ENCODE assay signal across 8 mouse cellular contexts in genomic region chr5:115347564-115347963, GRCm38 (mm10). TPM values are rescaled to one million over a fixed set of nuclear protein-coding genes. Genes with fewer than 3 reads are reported as not detected.
DNase-seq lines count a peak whose midpoint lies in the region; ATAC-seq lines count a peak whose summit lies in the region.

No protein-coding gene starts in this region.

- peak overlapping the region; percentile 78 for H3K4me2 ChIP-seq in hindbrain, embryonic 16.5 days (ENCODE audit: low read length)

- H3K27me3 ChIP-seq in hindbrain, embryonic 16.5 days (replicated peaks; ENCODE audit: control insufficient read depth, insufficient read depth, low read length) = no peaks in the 10 kb centered on the region

- H3K9ac ChIP-seq in hindbrain, embryonic 16.5 days (ENCODE audit: low read depth, low read length) = peak overlapping the region; percentile 23

- H3K36me3 ChIP-seq in hindbrain, embryonic 16.5 days (ENCODE audit: control insufficient read depth, insufficient read depth, low read length) = peaks cover 27% of the 10 kb centered on the region

- H3K9me3 ChIP-seq in hindbrain, embryonic 16.5 days (ENCODE audit: control insufficient read depth, low read length) = no peaks in the 10 kb centered on the region

- H3K4me1 ChIP-seq in hindbrain, embryonic 16.5 days (ENCODE audit: control insufficient read depth, insufficient read depth, low read depth, low read length) = peaks cover 18% of the 10 kb centered on the region

- intact Hi-C loops in left cerebral cortex, postnatal 14 days (cut with DNase I) = no loop called here

- 0 out of 2 replicates have a peak, but pooled peaks have one; percentile 25 for ATAC-seq in hindbrain, embryonic 16.5 days
- ATAC-seq in megakaryocyte-erythroid progenitor cell, adult 5-6 weeks (replicated peaks; ENCODE audit: low FRiP score, low TSS enrichment, poor library complexity, severe bottlenecking) = peak; percentile 64

- no peak overlapping the region for H3K27ac ChIP-seq in hindbrain, embryonic 16.5 days (ENCODE audit: low read depth, low read length)

- WGBS in hindbrain, embryonic 16.5 days = 6% methylated on average over 5 of the region's 5 CpGs

- H3K4me3 ChIP-seq in hindbrain, embryonic 16.5 days (ENCODE audit: low read length) = peak overlapping the region; percentile 80

- peak; percentile 80 for DNase-seq in T-cell, adult 2 months (ENCODE audit: low spot score)
- DNase-seq in cerebellum, postnatal 36 days = peak; percentile 82 to 83
- peak; percentile 75 for DNase-seq in gastrocnemius, adult 18-20 months (ENCODE audit: low spot score)
- DNase-seq in left cerebral cortex, postnatal 14 days (ENCODE audit: low spot score in 2 of 2) = peak; percentile 75 to 82
- peak; percentile 83 for DNase-seq in right cerebral cortex, postnatal 14 days
- DNase-seq in urinary bladder, postnatal 36 days (ENCODE audit: low spot score in 2 of 2) = peak; percentile 62 to 78

RNA-seq across cellular contexts. Expression of gene Cox6a1, which starts 1.2 kb away (rescaled TPM):
- 10 to 100 TPM; 42.5 to 67.7 TPM for total RNA-seq in gastrocnemius, adult 18-20 months (2021)
- polyA plus RNA-seq in hindbrain, embryonic 16.5 days (2015; fragmentation: Nextera tagmentation; extraction: Ambion mirVana) = 1,192 and 1,343 TPM in 2 replicates
- total RNA-seq in left cerebral cortex, postnatal 14 days (2021) = 100 to 1,000 TPM; 838 to 857 TPM
- 744 and 848 TPM in 2 replicates for total RNA-seq in megakaryocyte-erythroid progenitor cell, adult 5-6 weeks (2014; fragmentation: Nextera tagmentation)
- total RNA-seq in megakaryocyte-erythroid progenitor cell, adult 5-6 weeks (2017) = 84.8 and 115 TPM in 2 replicates

RNA-seq across cellular contexts. Expression of gene Triap1, which starts 6.5 kb away (rescaled TPM):
- 10 to 100 TPM; 18.2 to 18.3 TPM for total RNA-seq in gastrocnemius, adult 18-20 months (2021)
- 51.3 and 52.8 TPM in 2 replicates for polyA plus RNA-seq in hindbrain, embryonic 16.5 days (2015; fragmentation: Nextera tagmentation; extraction: Ambion mirVana)
- total RNA-seq in left cerebral cortex, postnatal 14 days (2021) = 10 to 100 TPM; 28.2 to 32.4 TPM
- 36.8 and 45.8 TPM in 2 replicates for total RNA-seq in megakaryocyte-erythroid progenitor cell, adult 5-6 weeks (2014; fragmentation: Nextera tagmentation)
- 16.8 and 19.8 TPM in 2 replicates for total RNA-seq in megakaryocyte-erythroid progenitor cell, adult 5-6 weeks (2017)

RNA-seq across cellular contexts. Expression of gene Gatc, which starts 6.6 kb away (rescaled TPM):
- 10 to 100 TPM; 23.6 to 24.7 TPM for total RNA-seq in gastrocnemius, adult 18-20 months (2021)
- polyA plus RNA-seq in hindbrain, embryonic 16.5 days (2015; fragmentation: Nextera tagmentation; extraction: Ambion mirVana) = 32.3 and 45.5 TPM in 2 replicates
- total RNA-seq in left cerebral cortex, postnatal 14 days (2021) = 10 to 100 TPM; 22.4 to 23.3 TPM
- total RNA-seq in megakaryocyte-erythroid progenitor cell, adult 5-6 weeks (2014; fragmentation: Nextera tagmentation) = 31.0 and 41.1 TPM in 2 replicates
- 13.6 and 18.6 TPM in 2 replicates for total RNA-seq in megakaryocyte-erythroid progenitor cell, adult 5-6 weeks (2017)

RNA-seq across cellular contexts. Expression of gene Srsf9, which starts 20.6 kb away (rescaled TPM):
- total RNA-seq in gastrocnemius, adult 18-20 months (2021) = 10 to 100 TPM in 1 of 2 experiments, 1 to 10 TPM in 1; 9.6 to 13.2 TPM
- 105 and 128 TPM in 2 replicates for polyA plus RNA-seq in hindbrain, embryonic 16.5 days (2015; fragmentation: Nextera tagmentation; extraction: Ambion mirVana)
- 10 to 100 TPM; 73.4 to 75.5 TPM for total RNA-seq in left cerebral cortex, postnatal 14 days (2021)
- 74.7 and 96.0 TPM in 2 replicates for total RNA-seq in megakaryocyte-erythroid progenitor cell, adult 5-6 weeks (2014; fragmentation: Nextera tagmentation)
- total RNA-seq in megakaryocyte-erythroid progenitor cell, adult 5-6 weeks (2017) = 61.6 and 108 TPM in 2 replicates

RNA-seq across cellular contexts. Expression of gene Dynll1, which starts 46.8 kb away (rescaled TPM):
- total RNA-seq in gastrocnemius, adult 18-20 months (2021) = 10 to 100 TPM; 44.1 to 75.5 TPM
- polyA plus RNA-seq in hindbrain, embryonic 16.5 days (2015; fragmentation: Nextera tagmentation; extraction: Ambion mirVana) = 1,172 and 1,268 TPM in 2 replicates
- 100 to 1,000 TPM; 770 to 772 TPM for total RNA-seq in left cerebral cortex, postnatal 14 days (2021)
- total RNA-seq in megakaryocyte-erythroid progenitor cell, adult 5-6 weeks (2014; fragmentation: Nextera tagmentation) = 550 and 746 TPM in 2 replicates
- 379 and 555 TPM in 2 replicates for total RNA-seq in megakaryocyte-erythroid progenitor cell, adult 5-6 weeks (2017)
